Mouse (Mus musculus) urinary bladder, adult 2 months (tissue): ENCODE results near the gene Tmed1. TPM values are rescaled to one million over a fixed set of nuclear protein-coding genes. Genes with fewer than 3 reads are reported as not detected.
"Not testable (repeated sequence)": the region's sequence is repeated elsewhere in the genome, so short reads cannot be mapped to it uniquely, and the experiment has no call there.

Experiments used
- DNase-seq: peaks from one replicate; pipeline ENCODE4 v3.0.0; 2022; ENCODE audit warnings: low spot score
- polyA plus RNA-seq: library from polyadenylated mRNA; depleted of rRNA; stranded (reverse); fragments of >200 nt; gene quantifications from 2 replicates; pipeline ENCODE4 v1.2.3, GENCODE M21; 2012; rRNA removed

The Tmed1 gene
- polyA plus RNA-seq, result 32.2 and 36.4 TPM in 2 replicates

- peak; percentile 89 for DNase-seq
These were observed at the start of gene Tmed1 for GRCm38 (mm10) chr9:21509772-21510688. Gene Tmed1, minus strand, starts transcription at chr9:21510252.

- no peak for DNase-seq
These were observed 49.1 kb upstream of the Tmed1 start for GRCm38 (mm10) chr9:21559151-21559550.

- DNase-seq, result no peak
These were observed 48.3 kb upstream of the Tmed1 start for GRCm38 (mm10) chr9:21558366-21558765.

- DNase-seq, result no peak
These were observed 47.5 kb upstream of the Tmed1 start for GRCm38 (mm10) chr9:21557556-21557955.

GRCm38 (mm10) chr9:21556996-21557395, 46.9 kb upstream of the Tmed1 start:
- DNase-seq, result no peak

GRCm38 (mm10) chr9:21555198-21555742, 45.2 kb upstream of the Tmed1 start:
- DNase-seq, result no peak

- no peak for DNase-seq
These were observed 43.7 kb upstream of the Tmed1 start for GRCm38 (mm10) chr9:21553607-21554273.

- no peak for DNase-seq
These were observed 41.0 kb upstream of the Tmed1 start for GRCm38 (mm10) chr9:21551049-21551448.

- no peak for DNase-seq
These were observed 37.3 kb upstream of the Tmed1 start for GRCm38 (mm10) chr9:21547075-21547941.

- DNase-seq, result peak; percentile 72
These were observed 36.7 kb upstream of the Tmed1 start, which contains the start of gene Carm1 for GRCm38 (mm10) chr9:21546789-21547074. Gene Carm1, plus strand, starts transcription at chr9:21546894.

GRCm38 (mm10) chr9:21545916-21546788, 36.1 kb upstream of the Tmed1 start:
- DNase-seq, result peak; percentile 93

GRCm38 (mm10) chr9:21545351-21545915, 35.4 kb upstream of the Tmed1 start:
- DNase-seq, result no peak

- not testable (repeated sequence) for DNase-seq
These were observed 31.9 kb upstream of the Tmed1 start for GRCm38 (mm10) chr9:21542001-21542400.

GRCm38 (mm10) chr9:21539981-21540753, 30.1 kb upstream of the Tmed1 start:
- no peak for DNase-seq

- no peak for DNase-seq
These were observed 27.0 kb upstream of the Tmed1 start for GRCm38 (mm10) chr9:21537009-21537408.

- no peak for DNase-seq
These were observed 26.4 kb upstream of the Tmed1 start for GRCm38 (mm10) chr9:21536501-21536900.

- no peak for DNase-seq
These were observed 17.9 kb upstream of the Tmed1 start for GRCm38 (mm10) chr9:21527917-21528324.

- DNase-seq, result no peak
These were observed 17.2 kb upstream of the Tmed1 start for GRCm38 (mm10) chr9:21527100-21527801.

- no peak for DNase-seq
These were observed 16.5 kb upstream of the Tmed1 start for GRCm38 (mm10) chr9:21526634-21526944.
